Mouse (Mus musculus) CH12.LX (cell line): ENCODE data around the gene Slc26a3.

Experiments
- CHD1 ChIP-seq: IDR thresholded peaks from 2 replicates; pipeline ENCODE4 v1.6.1; 2012; ENCODE audit warnings: low read depth, low read length, improper control_type of control experiment, inconsistent platforms
- CTCF ChIP-seq, 2 experiments: IDR thresholded peaks in 1 of 2; conservative IDR thresholded peaks in 1 of 2; 2 replicates each; pipeline ENCODE4 v1.5.1; 2011 to 2012; ENCODE audit warnings: low read depth in 2 of 2, low read length in 2 of 2, improper control_type of control experiment in 1 of 2, inconsistent platforms in 1 of 2, mild to moderate bottlenecking in 1 of 2, moderate library complexity in 1 of 2
- ELF1 ChIP-seq: IDR thresholded peaks from 2 replicates; pipeline ENCODE4 v1.6.1; 2014; ENCODE audit warnings: low read depth, mild to moderate bottlenecking, inconsistent platforms, low read length, improper control_type of control experiment
- MAFK ChIP-seq: IDR thresholded peaks from 2 replicates; pipeline ENCODE4 v1.6.1; 2011; ENCODE audit warnings: low read length, improper control_type of control experiment; ENCODE audit not compliant: insufficient replicate concordance
- MAX ChIP-seq: IDR thresholded peaks from 2 replicates; pipeline ENCODE4 v1.6.1; 2011; ENCODE audit warnings: low read length, improper control_type of control experiment
- MXI1 ChIP-seq: IDR thresholded peaks from 2 replicates; pipeline ENCODE4 v1.6.1; 2011; ENCODE audit warnings: mild to moderate bottlenecking, low read depth, low read length, improper control_type of control experiment
- POLR2A ChIP-seq: IDR thresholded peaks from 2 replicates; pipeline ENCODE4 v1.6.1; 2011; ENCODE audit warnings: low read depth, mild to moderate bottlenecking, improper control_type of control experiment, low read length
- RAD21 ChIP-seq: IDR thresholded peaks from 2 replicates; pipeline ENCODE4 v1.6.1; 2011; ENCODE audit warnings: low read depth, mild to moderate bottlenecking, low read length, improper control_type of control experiment, moderate library complexity
- SIN3A ChIP-seq: IDR thresholded peaks from 2 replicates; pipeline ENCODE4 v1.6.1; 2012; ENCODE audit warnings: low read length, improper control_type of control experiment, inconsistent platforms
- TBP ChIP-seq: conservative IDR thresholded peaks from 2 replicates; pipeline ENCODE4 v1.6.1; 2011; ENCODE audit warnings: low read depth, low read length, improper control_type of control experiment
- TCF12 ChIP-seq: IDR thresholded peaks from 2 replicates; pipeline ENCODE4 v1.6.1; 2014; ENCODE audit warnings: low read depth, mild to moderate bottlenecking, inconsistent platforms, low read length, improper control_type of control experiment
- ZMIZ1 ChIP-seq: IDR thresholded peaks from 2 replicates; pipeline ENCODE4 v1.6.1; 2012; ENCODE audit warnings: low read depth, mild to moderate bottlenecking, inconsistent platforms, low read length, improper control_type of control experiment
- ZNF384 ChIP-seq: IDR thresholded peaks from 2 replicates; pipeline ENCODE4 v1.6.1; 2012; ENCODE audit warnings: low read depth, low read length, improper control_type of control experiment, inconsistent platforms

- TF ChIP-seq SIN3A (no peak), POLR2A (no peak), MAX (no peak), CTCF (conservative IDR thresholded peaks at IDR 0.05 in 1 of 2, IDR thresholded peaks at IDR 0.05 in 1 of 2; ENCODE audit: low read depth in 2 of 2, low read length in 2 of 2) (no peak), ZNF384 (no peak), RAD21 (no peak), MXI1 (no peak), CHD1 (no peak), ZMIZ1 (no peak), TCF12 (no peak), MAFK (no peak), TBP (no peak), ELF1 (no peak)
These were observed 123.2 kb downstream of the Slc26a3 start for GRCm38 (mm10) chr12:31513724-31514503.
